Mouse (Mus musculus) cortical plate, adult 2 months (tissue): ENCODE measurements around the gene Ell.

ENCODE experiments used
- CTCF ChIP-seq: fragments of 200-500 bp; IDR thresholded peaks from 2 replicates; pipeline ENCODE4 v1.5.1; 2011; ENCODE audit warnings: mild to moderate bottlenecking, control low read depth, low read length; ENCODE audit not compliant: insufficient read depth; ENCODE audit errors: extremely low read depth
- POLR2A ChIP-seq: fragments of 200-500 bp; IDR thresholded peaks from 2 replicates; pipeline ENCODE4 v1.6.1; 2011; ENCODE audit warnings: mild to moderate bottlenecking, low read length, control low read depth; ENCODE audit not compliant: insufficient read depth; ENCODE audit errors: extremely low read depth

- TF ChIP-seq CTCF (no peak), POLR2A (no peak)
These were observed 63.0 kb downstream of the Ell start for GRCm38 (mm10) chr8:70602139-70602811.
